Comparison of ENCODE assay signal across 1 mouse cellular context in the genomic region with DNA sequence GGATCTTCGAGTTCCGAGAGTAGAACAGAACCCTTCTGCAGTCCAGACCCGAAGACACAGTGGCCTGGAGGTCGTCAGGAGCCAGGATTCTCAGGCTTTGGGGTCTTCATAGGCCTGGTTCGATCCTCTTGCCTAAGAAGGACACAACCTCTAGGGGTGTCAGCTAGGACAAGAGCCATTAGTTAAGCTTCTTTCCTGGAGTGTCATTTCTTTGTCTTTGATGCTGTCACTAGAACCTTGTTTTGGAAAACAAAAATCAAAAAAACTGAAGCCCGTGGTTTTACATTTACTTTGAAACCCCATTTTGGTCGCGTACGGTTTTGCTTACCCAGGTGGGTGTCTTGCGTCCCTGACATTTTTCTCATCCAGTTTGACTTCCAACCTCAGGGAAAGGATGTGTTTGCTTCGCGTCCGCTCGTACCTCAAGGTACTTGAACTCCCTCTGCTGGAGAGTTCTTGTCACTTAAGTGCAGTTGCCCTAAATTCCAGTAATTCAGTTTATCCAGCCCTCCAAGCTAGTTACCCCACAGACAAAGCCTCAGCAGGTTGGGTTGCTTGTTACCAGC.
TF ChIP-seq lines count a peak whose summit lies in the region.

No protein-coding gene starts in this region.

TF ChIP-seq in myocyte, 11 proteins besides CTCF, POLR2A, EP300 and RAD21:
- TF ChIP-seq TCF12 (IDR thresholded peaks at IDR 0.05; ENCODE audit: insufficient read depth, poor library complexity, severe bottlenecking) (no peak), REST (IDR thresholded peaks at IDR 0.05; ENCODE audit: insufficient read depth, insufficient read length) (no peak), MYOD1 (IDR thresholded peaks at IDR 0.05; ENCODE audit: control insufficient read depth in 1 of 3, insufficient read length in 2 of 3, low read depth in 2 of 3) (no peak), POLR2AphosphoS2 (IDR thresholded peaks at IDR 0.05; ENCODE audit: insufficient read length, low read depth) (no peak), TCF3 (IDR thresholded peaks at IDR 0.05; ENCODE audit: insufficient read length, low read depth) (no peak), SRF (IDR thresholded peaks at IDR 0.05; ENCODE audit: control insufficient read depth, insufficient read length, low read depth) (no peak), E2F4 (IDR thresholded peaks at IDR 0.05; ENCODE audit: insufficient read depth) (no peak), MYOG (IDR thresholded peaks at IDR 0.05; ENCODE audit: control insufficient read depth in 1 of 3, insufficient read depth in 1 of 3, insufficient read length in 2 of 3, low read depth in 2 of 3) (no peak), USF1 (IDR thresholded peaks at IDR 0.05; ENCODE audit: low read depth) (no peak), MAX (IDR thresholded peaks at IDR 0.05; ENCODE audit: low read depth) (no peak), CEBPB (IDR thresholded peaks at IDR 0.05; ENCODE audit: insufficient read depth, poor library complexity, severe bottlenecking) (no peak)
TF ChIP-seq in myocyte: peak in this region for 0.
